In the genomic region with DNA sequence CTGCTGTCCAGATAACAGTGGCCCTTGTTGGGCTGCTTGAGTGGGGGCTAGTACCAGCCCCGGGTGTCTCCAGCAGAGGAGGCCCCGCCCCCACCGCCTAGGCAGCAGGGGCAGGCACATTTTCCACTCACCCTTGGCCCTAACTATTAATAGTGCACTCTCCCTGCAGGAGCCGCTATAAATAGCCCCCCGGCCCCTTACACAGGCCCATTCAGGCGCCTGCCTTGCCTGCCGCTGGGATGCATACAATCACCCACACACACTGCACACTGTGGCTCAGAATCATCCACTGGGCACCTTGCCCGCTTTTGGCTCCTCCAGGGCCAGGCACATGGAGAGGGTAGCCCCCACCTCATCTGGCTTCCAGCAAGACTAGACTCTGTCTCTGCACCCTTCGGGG, we compare ENCODE assay signal across 7 mouse cellular contexts. TPM values are rescaled to one million over a fixed set of nuclear protein-coding genes. Genes with fewer than 3 reads are reported as not detected.
A peak's percentile ranks its signal among the peaks of the same experiment; 100 is the strongest.
DNase-seq lines count a peak whose midpoint lies in the region; ATAC-seq and TF ChIP-seq lines count a peak whose summit lies in the region.

No protein-coding gene starts in this region.

- H3K27me3 ChIP-seq in forebrain, embryonic 12.5 days: 0 out of 2 replicates have a peak, but pooled peaks cover 3% of the 10 kb centered on the region
- no peaks in the 10 kb centered on the region for H3K27me3 ChIP-seq in heart, embryonic 16.5 days (ENCODE audit: control insufficient read depth, insufficient read depth, low read length)
- peaks cover 19% of the 10 kb centered on the region for H3K27me3 ChIP-seq in liver, embryonic 13.5 days
- no peaks in the 10 kb centered on the region for H3K27me3 ChIP-seq in neural tube, embryonic 15.5 days (replicated peaks)

- H3K9me3 ChIP-seq in forebrain, embryonic 12.5 days: no peaks in the 10 kb centered on the region
- no peaks in the 10 kb centered on the region for H3K9me3 ChIP-seq in heart, embryonic 16.5 days (replicated peaks; ENCODE audit: control insufficient read depth, low read length)
- H3K9me3 ChIP-seq in liver, embryonic 13.5 days (replicated peaks): no peaks in the 10 kb centered on the region
- H3K9me3 ChIP-seq in neural tube, embryonic 15.5 days (replicated peaks): no peaks in the 10 kb centered on the region

- peak overlapping the region; percentile 50 for H3K27ac ChIP-seq in forebrain, embryonic 12.5 days
- peak overlapping the region; percentile 96 for H3K27ac ChIP-seq in heart, embryonic 16.5 days (ENCODE audit: low read length)
- H3K27ac ChIP-seq in liver, embryonic 13.5 days: peak overlapping the region; percentile 58
- peak overlapping the region; percentile 18 for H3K27ac ChIP-seq in neural tube, embryonic 15.5 days (replicated peaks)

- H3K4me3 ChIP-seq in forebrain, embryonic 12.5 days (replicated peaks): no peak overlapping the region
- peak overlapping the region; percentile 15; the same call in 1 of the 2 replicates for H3K4me3 ChIP-seq in heart, embryonic 16.5 days (ENCODE audit: low read length)
- H3K4me3 ChIP-seq in liver, embryonic 13.5 days (replicated peaks): no peak overlapping the region
- no peak overlapping the region for H3K4me3 ChIP-seq in neural tube, embryonic 15.5 days (replicated peaks)

- no peaks in the 10 kb centered on the region for H3K36me3 ChIP-seq in forebrain, embryonic 12.5 days (replicated peaks)
- H3K36me3 ChIP-seq in heart, embryonic 16.5 days (ENCODE audit: control insufficient read depth, insufficient read depth): no peaks in the 10 kb centered on the region
- H3K36me3 ChIP-seq in liver, embryonic 13.5 days: no peaks in the 10 kb centered on the region
- H3K36me3 ChIP-seq in neural tube, embryonic 15.5 days: no peaks in the 10 kb centered on the region

- no peak overlapping the region for H3K9ac ChIP-seq in forebrain, embryonic 12.5 days
- peak overlapping the region; percentile 66 for H3K9ac ChIP-seq in heart, embryonic 16.5 days (ENCODE audit: low read length)
- no peak overlapping the region for H3K9ac ChIP-seq in liver, embryonic 13.5 days
- H3K9ac ChIP-seq in neural tube, embryonic 15.5 days (replicated peaks): no peak overlapping the region

- TF ChIP-seq CTCF in brain, embryonic 14.5 days (IDR thresholded peaks at IDR 0.05; ENCODE audit: borderline replicate concordance, extremely low read depth, insufficient read depth, insufficient read length): no peak

- TF ChIP-seq POLR2A in brain, embryonic 14.5 days (IDR thresholded peaks at IDR 0.05; ENCODE audit: borderline replicate concordance, extremely low read depth, insufficient read depth, insufficient read length, poor library complexity, severe bottlenecking): no peak

- DNase-seq in brain, embryonic 14.5 days (ENCODE audit: low read depth): peak; percentile 88
- DNase-seq in kidney, postnatal 14 days: peak; percentile 83
- no peak for DNase-seq in liver, embryonic 13.5 days
- DNase-seq in c-Kit-positive CD71-positive TER-119-positive erythroid progenitor cells, embryonic 14.5 days (ENCODE audit: low spot score): no peak

- ATAC-seq in forebrain, embryonic 12.5 days (ENCODE audit: low FRiP score): peak; percentile 71
- peak; percentile 89 for ATAC-seq in heart, embryonic 16.5 days (replicated peaks; ENCODE audit: extremely low read depth, insufficient read depth, low FRiP score)
- ATAC-seq in liver, embryonic 13.5 days (ENCODE audit: low read depth): peak; percentile 18; the same call in 1 of the 2 replicates
- peak; percentile 56 for ATAC-seq in neural tube, embryonic 15.5 days (ENCODE audit: low FRiP score)

- H3K4me2 ChIP-seq in forebrain, embryonic 12.5 days: peak overlapping the region; percentile 15; the same call in 1 of the 2 replicates
- H3K4me2 ChIP-seq in heart, embryonic 16.5 days (ENCODE audit: low read depth, low read length): peak overlapping the region; percentile 56
- no peak overlapping the region for H3K4me2 ChIP-seq in liver, embryonic 13.5 days
- H3K4me2 ChIP-seq in neural tube, embryonic 15.5 days: no peak overlapping the region

- 23% methylated on average over 9 of the region's 9 CpGs for WGBS in forebrain, embryonic 12.5 days
- 9% methylated on average over 9 of the region's 9 CpGs for WGBS in heart, embryonic 16.5 days
- 34% methylated on average over 9 of the region's 9 CpGs for WGBS in liver, embryonic 13.5 days (ENCODE audit: insufficient replicate concordance)
- 13% methylated on average over 9 of the region's 9 CpGs for WGBS in neural tube, embryonic 15.5 days

- peaks cover 32% of the 10 kb centered on the region for H3K4me1 ChIP-seq in forebrain, embryonic 12.5 days
- H3K4me1 ChIP-seq in heart, embryonic 16.5 days (ENCODE audit: control insufficient read depth, insufficient read depth, low read length): peaks cover 31% of the 10 kb centered on the region
- H3K4me1 ChIP-seq in liver, embryonic 13.5 days (replicated peaks): peaks cover 31% of the 10 kb centered on the region
- H3K4me1 ChIP-seq in neural tube, embryonic 15.5 days: peaks cover 31% of the 10 kb centered on the region

RNA-seq across cellular contexts. Expression of gene Creld2, which starts 19.8 kb away (rescaled TPM):
- polyA plus RNA-seq in brain, embryonic 14.5 days (2012; rRNA removed): 41.8 and 48.8 TPM in 2 replicates
- polyA plus RNA-seq in forebrain, embryonic 12.5 days (2016; fragmentation: Nextera tagmentation; extraction: Ambion mirVana): 63.1 and 64.3 TPM in 2 replicates
- polyA plus RNA-seq in heart, embryonic 16.5 days (2015; fragmentation: Nextera tagmentation; extraction: Ambion mirVana): 57.1 and 61.9 TPM in 2 replicates
- 49.6 and 55.4 TPM in 2 replicates for polyA plus RNA-seq in liver, embryonic 13.5 days (2015; fragmentation: Nextera tagmentation; extraction: Ambion mirVana)
- 63.8 and 71.3 TPM in 2 replicates for polyA plus RNA-seq in neural tube, embryonic 15.5 days (2015; fragmentation: Nextera tagmentation; extraction: Ambion mirVana)

RNA-seq across cellular contexts. Expression of gene Alg12, which starts 20.2 kb away (rescaled TPM):
- polyA plus RNA-seq in brain, embryonic 14.5 days (2012; rRNA removed): 14.2 and 15.4 TPM in 2 replicates
- polyA plus RNA-seq in forebrain, embryonic 12.5 days (2016; fragmentation: Nextera tagmentation; extraction: Ambion mirVana): 8.3 and 8.9 TPM in 2 replicates
- polyA plus RNA-seq in heart, embryonic 16.5 days (2015; fragmentation: Nextera tagmentation; extraction: Ambion mirVana): 10.1 and 11.1 TPM in 2 replicates
- polyA plus RNA-seq in liver, embryonic 13.5 days (2015; fragmentation: Nextera tagmentation; extraction: Ambion mirVana): 5.6 and 6.3 TPM in 2 replicates
- polyA plus RNA-seq in neural tube, embryonic 15.5 days (2015; fragmentation: Nextera tagmentation; extraction: Ambion mirVana): 8.3 and 9.4 TPM in 2 replicates

RNA-seq across cellular contexts. Expression of gene Pim3, which starts 22.7 kb away (rescaled TPM):
- polyA plus RNA-seq in brain, embryonic 14.5 days (2012; rRNA removed): 14.7 and 18.5 TPM in 2 replicates
- polyA plus RNA-seq in forebrain, embryonic 12.5 days (2016; fragmentation: Nextera tagmentation; extraction: Ambion mirVana): 46.0 and 49.4 TPM in 2 replicates
- 69.8 and 70.4 TPM in 2 replicates for polyA plus RNA-seq in heart, embryonic 16.5 days (2015; fragmentation: Nextera tagmentation; extraction: Ambion mirVana)
- 13.8 and 15.1 TPM in 2 replicates for polyA plus RNA-seq in liver, embryonic 13.5 days (2015; fragmentation: Nextera tagmentation; extraction: Ambion mirVana)
- polyA plus RNA-seq in neural tube, embryonic 15.5 days (2015; fragmentation: Nextera tagmentation; extraction: Ambion mirVana): 66.8 and 78.7 TPM in 2 replicates

Comparison
In these comparisons a context has a peak if more than half of its experiments do, and no peak if none do; other contexts are left out.
1. DNase-seq: peak in brain, embryonic 14.5 days (single experiment) and kidney, postnatal 14 days (single experiment); none in liver, embryonic 13.5 days (single experiment) and c-Kit-positive CD71-positive TER-119-positive erythroid progenitor cells, embryonic 14.5 days (single experiment).
2. ATAC-seq: peak in every context shown above with its lines; median percentile 89 in heart, embryonic 16.5 days; 71 in forebrain, embryonic 12.5 days; 56 in neural tube, embryonic 15.5 days; 18 in liver, embryonic 13.5 days.
3. H3K27ac ChIP-seq: peak in every context shown above with its lines; median percentile 96 in heart, embryonic 16.5 days; 58 in liver, embryonic 13.5 days; 50 in forebrain, embryonic 12.5 days; 18 in neural tube, embryonic 15.5 days.
4. H3K4me2 ChIP-seq: peak in forebrain, embryonic 12.5 days (single experiment) and heart, embryonic 16.5 days (single experiment); none in liver, embryonic 13.5 days (single experiment) and neural tube, embryonic 15.5 days (single experiment).